Mouse (Mus musculus) hindbrain, embryonic 12.5 days (tissue): ENCODE measurements around the gene Dhcr7. TPM values are rescaled to one million over a fixed set of nuclear protein-coding genes. Genes with fewer than 3 reads are reported as not detected.

Experiments
- microRNA-seq: library from miRNA; unstranded; fragments of <30 nt; microRNA quantifications from one replicate; pipeline ENCODE4, GENCODE M21; 2017
- polyA plus RNA-seq: library from polyadenylated mRNA; unstranded; fragments of >200 nt; fragmentation: Nextera tagmentation; extraction: Ambion mirVana; gene quantifications from 2 replicates; pipeline ENCODE4 v1.2.1, GENCODE M21; 2016

The Dhcr7 gene
- polyA plus RNA-seq, 1 experiment from 2014 or later, result 64.4 TPM

Small RNA genes lying within 50 kb of the gene (microRNA-seq; reads per million reads assigned to microRNA genes)
- gene Gm22064, result not detected

Other genes starting within 250 kb of the Dhcr7 start
- 57.1 and 61.6 TPM in 2 replicates for gene Cars, start 223.1 kb upstream of the Dhcr7 start, polyA plus RNA-seq
- gene Tnfrsf26, start 194.4 kb upstream of the Dhcr7 start, polyA plus RNA-seq, result 0.12 and 0.35 TPM in 2 replicates
- gene Tnfrsf22, start 173.5 kb upstream of the Dhcr7 start, polyA plus RNA-seq, result 8.3 and 8.8 TPM in 2 replicates
- gene Tnfrsf23, start 137.3 kb upstream of the Dhcr7 start, polyA plus RNA-seq, result 0.63 and 0.80 TPM in 2 replicates
- 30.7 and 32.1 TPM in 2 replicates for gene Osbpl5, start 66.2 kb upstream of the Dhcr7 start, polyA plus RNA-seq
- not detected in 2 replicates for gene Mrgprg, start 56.2 kb upstream of the Dhcr7 start, polyA plus RNA-seq
- gene Mrgpre, start 38.6 kb upstream of the Dhcr7 start, polyA plus RNA-seq, result 3.0 and 4.2 TPM in 2 replicates
- gene Nadsyn1, start 296 bp upstream of the Dhcr7 start, polyA plus RNA-seq, result 9.0 and 9.1 TPM in 2 replicates
- gene Gm498, start 43.7 kb downstream of the Dhcr7 start, polyA plus RNA-seq, result not detected in 2 replicates
- gene Shank2, start 178.8 kb downstream of the Dhcr7 start, polyA plus RNA-seq, result 3.3 and 3.7 TPM in 2 replicates